Mouse (Mus musculus) erythroblast, embryonic 14.5 days (primary cell): ENCODE data around the gene Hes2. TPM values are rescaled to one million over a fixed set of nuclear protein-coding genes. Genes with fewer than 3 reads are reported as not detected.

ENCODE experiments used
- H3K27me3 ChIP-seq: 2 replicates; pipeline ENCODE4 v1.6.1; 2012; ENCODE audit warnings: inconsistent platforms; ENCODE audit not compliant: control insufficient read depth
- H3K36me3 ChIP-seq: 2 replicates; pipeline ENCODE4 v1.6.1; 2012; ENCODE audit warnings: mild to moderate bottlenecking, inconsistent platforms; ENCODE audit not compliant: control insufficient read depth
- H3K4me1 ChIP-seq: 2 replicates; pipeline ENCODE4 v1.6.1; 2012; ENCODE audit warnings: inconsistent platforms; ENCODE audit not compliant: control insufficient read depth
- H3K4me3 ChIP-seq: replicated peaks from 2 replicates; pipeline ENCODE3; 2012; ENCODE audit warnings: moderate library complexity, mild to moderate bottlenecking, inconsistent platforms
- H3K9me3 ChIP-seq: 2 replicates; pipeline ENCODE4 v1.6.1; 2012; ENCODE audit warnings: low read length, inconsistent platforms, mixed read lengths; ENCODE audit not compliant: control insufficient read depth
- GATA1 ChIP-seq: IDR thresholded peaks from 2 replicates; pipeline ENCODE4 v1.6.1; 2012; ENCODE audit warnings: low read length, inconsistent platforms, mixed read lengths
- TAL1 ChIP-seq: IDR thresholded peaks from 3 replicates; pipeline ENCODE4 v1.6.1; 2012; ENCODE audit warnings: low read length, inconsistent platforms, mixed read lengths
- polyA plus RNA-seq: library from polyadenylated mRNA; stranded (reverse); fragments of >175 nt; gene quantifications from 2 replicates; pipeline ENCODE4 v1.2.3, GENCODE M21; 2012

Hes2 gene
- polyA plus RNA-seq, 1 experiment = not detected

- Histone ChIP-seq H3K27me3 (peaks cover 89% of the 10 kb centered on the region), H3K4me3 (peak overlapping the region; percentile 45), H3K4me1 (peaks cover 23% of the 10 kb centered on the region), H3K9me3 (peaks cover 24% of the 10 kb centered on the region), H3K36me3 (no peaks in the 10 kb centered on the region)
- no peak for TF ChIP-seq GATA1
These were observed 27.7 kb upstream of the Hes2 start for GRCm38 (mm10) chr4:152130771-152131653.

DNA sequence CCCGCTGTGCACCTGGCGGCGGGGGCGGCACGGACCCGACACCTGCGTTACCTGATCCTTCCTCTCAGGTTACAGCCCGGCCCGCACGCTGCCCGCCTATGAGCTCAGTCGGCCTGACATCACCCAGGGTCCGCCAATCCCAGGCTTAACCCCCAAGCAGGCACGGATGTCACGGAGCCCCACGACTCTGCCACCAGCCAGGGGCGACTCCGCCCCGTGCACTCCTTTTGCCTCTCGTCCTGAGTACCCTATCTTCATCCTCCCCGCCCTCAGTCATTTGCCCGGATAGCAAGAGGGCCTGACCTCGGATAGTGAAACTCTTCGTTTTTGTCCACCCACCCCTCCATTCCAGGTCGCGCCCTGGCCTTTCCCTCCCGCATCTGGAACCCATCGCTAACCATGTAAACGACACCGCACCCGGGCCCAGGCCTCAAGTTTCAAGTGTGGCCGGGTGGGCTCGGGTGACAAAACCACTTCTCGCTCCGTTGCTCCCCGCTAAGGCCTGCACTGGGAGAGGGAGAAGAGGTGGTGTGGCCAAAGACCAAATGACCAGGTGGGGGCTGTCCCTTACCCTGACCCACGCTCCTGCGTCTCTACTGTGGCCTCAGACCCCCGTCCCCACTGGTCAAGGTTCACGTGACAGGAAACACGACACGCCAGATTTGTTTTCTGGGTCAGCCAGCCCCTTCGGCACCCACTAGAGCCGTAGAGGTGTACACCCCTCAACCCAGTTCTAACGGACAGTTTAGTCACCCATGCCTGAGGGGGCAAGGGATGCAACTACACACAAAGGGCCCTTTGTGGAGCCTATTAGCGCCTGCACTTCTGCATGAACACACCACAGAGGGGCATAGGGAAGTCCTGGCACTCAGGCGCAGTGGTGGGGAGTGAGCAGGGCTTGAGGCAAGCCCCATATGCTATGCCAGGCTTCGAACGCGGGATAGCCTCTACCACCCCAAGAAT is 26.6 kb upstream of the Hes2 start:
- Histone ChIP-seq H3K9me3 (peaks cover 18% of the 10 kb centered on the region; the same call in 1 of the 2 replicates), H3K4me3 (peak overlapping the region; percentile 14), H3K27me3 (peaks cover 83% of the 10 kb centered on the region), H3K36me3 (no peaks in the 10 kb centered on the region), H3K4me1 (peaks cover 26% of the 10 kb centered on the region)
- TF ChIP-seq TAL1 (no peak), GATA1 (no peak)

GRCm38 (mm10) chr4:152132772-152133169 is 25.9 kb upstream of the Hes2 start:
- Histone ChIP-seq H3K4me3 (no peak overlapping the region), H3K36me3 (no peaks in the 10 kb centered on the region), H3K27me3 (peaks cover 76% of the 10 kb centered on the region), H3K4me1 (peaks cover 26% of the 10 kb centered on the region), H3K9me3 (peaks cover 17% of the 10 kb centered on the region; the same call in 1 of the 2 replicates)
- TF ChIP-seq GATA1 = no peak

- peaks cover 72% of the 10 kb centered on the region for H3K27me3 ChIP-seq
- H3K36me3 ChIP-seq = no peaks in the 10 kb centered on the region
- TF ChIP-seq GATA1 (no peak), TAL1 (no peak)
- peaks cover 13% of the 10 kb centered on the region; the same call in 1 of the 2 replicates for H3K9me3 ChIP-seq
- no peak overlapping the region for H3K4me3 ChIP-seq
- H3K4me1 ChIP-seq = peaks cover 29% of the 10 kb centered on the region
These were observed 25.5 kb upstream of the Hes2 start for GRCm38 (mm10) chr4:152133213-152133612.

GRCm38 (mm10) chr4:152134507-152134906 is 24.2 kb upstream of the Hes2 start:
- Histone ChIP-seq H3K27me3 (peaks cover 67% of the 10 kb centered on the region), H3K36me3 (no peaks in the 10 kb centered on the region), H3K9me3 (peaks cover 21% of the 10 kb centered on the region; the same call in 1 of the 2 replicates), H3K4me3 (no peak overlapping the region), H3K4me1 (peaks cover 39% of the 10 kb centered on the region)
- TF ChIP-seq GATA1 = no peak
- TF ChIP-seq TAL1 = no peak

GRCm38 (mm10) chr4:152135363-152135762 is 23.3 kb upstream of the Hes2 start:
- no peak for TF ChIP-seq TAL1
- TF ChIP-seq GATA1 = no peak
- Histone ChIP-seq H3K4me1 (peaks cover 39% of the 10 kb centered on the region), H3K4me3 (no peak overlapping the region), H3K27me3 (peaks cover 61% of the 10 kb centered on the region), H3K9me3 (peaks cover 21% of the 10 kb centered on the region; the same call in 1 of the 2 replicates), H3K36me3 (no peaks in the 10 kb centered on the region)

- H3K4me3 ChIP-seq = no peak overlapping the region
- peaks cover 31% of the 10 kb centered on the region for H3K4me1 ChIP-seq
- TF ChIP-seq GATA1 (no peak), TAL1 (no peak)
- peaks cover 58% of the 10 kb centered on the region for H3K27me3 ChIP-seq
- peaks cover 16% of the 10 kb centered on the region; the same call in 1 of the 2 replicates for H3K9me3 ChIP-seq
- H3K36me3 ChIP-seq = no peaks in the 10 kb centered on the region
These were observed 22.4 kb upstream of the Hes2 start for GRCm38 (mm10) chr4:152136112-152136875.

DNA sequence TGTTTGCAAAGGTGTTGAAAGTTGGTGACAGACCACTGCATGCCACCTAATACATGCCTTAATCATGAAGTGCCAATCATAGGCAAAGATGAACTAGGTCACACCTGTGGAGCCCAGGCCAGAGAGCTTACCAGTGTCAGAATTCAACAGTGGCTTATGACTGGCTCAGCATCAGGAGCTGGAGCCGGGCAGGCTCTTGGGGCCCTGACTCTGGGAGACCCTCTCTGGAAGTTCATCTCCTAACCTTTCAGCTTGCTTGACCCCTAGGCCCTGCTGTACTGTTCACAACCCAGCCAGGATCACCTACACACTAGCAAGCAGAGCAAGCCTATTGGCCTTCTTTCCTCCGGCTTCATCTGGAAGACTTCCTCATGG is 21.8 kb upstream of the Hes2 start:
- peaks cover 13% of the 10 kb centered on the region; the same call in 1 of the 2 replicates for H3K9me3 ChIP-seq
- TF ChIP-seq TAL1 = no peak
- TF ChIP-seq GATA1 = no peak
- H3K27me3 ChIP-seq = peaks cover 56% of the 10 kb centered on the region
- H3K4me1 ChIP-seq = peaks cover 25% of the 10 kb centered on the region
- no peak overlapping the region for H3K4me3 ChIP-seq
- H3K36me3 ChIP-seq = no peaks in the 10 kb centered on the region
